Mouse (Mus musculus) brain, embryonic 14.5 days (tissue): ENCODE measurements at regions not wholly inside any gene's neighbourhood (a gene's known extent, or its start where the extent isn't known, plus 50 kb on each side); places are given as distances from the start of the nearest gene placed in this dataset.

Source experiments
- CTCF ChIP-seq: fragments of 200-500 bp; IDR thresholded peaks from 2 replicates; pipeline ENCODE4 v1.5.1; 2012; ENCODE audit warnings: inconsistent platforms, mild to moderate bottlenecking, moderate library complexity, borderline replicate concordance; ENCODE audit not compliant: insufficient read depth, insufficient read length; ENCODE audit errors: extremely low read depth
- POLR2A ChIP-seq: fragments of 200-500 bp; IDR thresholded peaks from 2 replicates; pipeline ENCODE4 v1.6.1; 2012; ENCODE audit warnings: mild to moderate bottlenecking, inconsistent platforms, borderline replicate concordance; ENCODE audit not compliant: poor library complexity, insufficient read depth, insufficient read length, severe bottlenecking; ENCODE audit errors: extremely low read depth

DNA sequence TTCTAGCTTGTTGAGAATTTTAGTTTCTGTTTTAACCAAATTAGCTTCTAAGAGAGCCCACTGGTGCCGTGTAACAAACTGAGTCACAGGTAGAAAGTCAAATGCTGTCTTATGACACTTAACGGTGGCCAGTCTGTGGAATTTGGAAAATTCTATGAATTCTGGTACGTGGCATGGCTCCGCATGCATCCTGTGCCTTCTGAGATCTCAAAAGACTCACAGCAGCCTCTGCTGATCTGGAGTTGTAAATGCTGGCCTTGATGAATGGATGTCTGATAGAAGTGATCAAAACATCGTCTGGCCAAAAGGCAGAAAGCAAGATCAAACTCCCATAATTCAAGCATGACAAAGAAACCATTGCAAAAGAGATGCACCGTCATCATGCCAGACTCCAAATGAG lies 381.5 kb downstream of the Fbxo8 start:
- no peak for TF ChIP-seq CTCF
- TF ChIP-seq POLR2A: no peak
